Mouse (Mus musculus) lung, postnatal 0 days (tissue): Measurements from ENCODE around the gene Phgdh. TPM values are rescaled to one million over a fixed set of nuclear protein-coding genes. Genes with fewer than 3 reads are reported as not detected.

Experiments used
- ATAC-seq: fragments of 200-750 bp; cut with Nextera tagmentation; 2 replicates; pipeline ENCODE4 v1.8.0; 2017; ENCODE audit warnings: moderate library complexity
- DNase-seq: peaks from one replicate; pipeline ENCODE4 v3.0.0-alpha.2; 2016; ENCODE audit warnings: low spot score
- H3K27ac ChIP-seq: fragments of 300-500 bp; sonication (generic); 2 replicates; pipeline ENCODE4 v1.5.1; 2014; ENCODE audit warnings: antibody characterized with exemption, mild to moderate bottlenecking, low read length, mixed read lengths
- H3K27me3 ChIP-seq: fragments of 300-500 bp; sonication (generic); replicated peaks from 2 replicates; pipeline ENCODE4 v1.6.1; 2014; ENCODE audit warnings: low read length, mixed read lengths; ENCODE audit not compliant: insufficient read depth
- H3K36me3 ChIP-seq: fragments of 300-500 bp; sonication (generic); 2 replicates; pipeline ENCODE4 v1.6.1; 2014; ENCODE audit warnings: low read length, mixed read lengths; ENCODE audit not compliant: insufficient read depth
- H3K4me1 ChIP-seq: fragments of 300-500 bp; sonication (generic); 2 replicates; pipeline ENCODE4 v1.6.1; 2014; ENCODE audit warnings: antibody characterized with exemption, low read depth, low read length, mixed read lengths; ENCODE audit not compliant: insufficient read depth
- H3K4me2 ChIP-seq: fragments of 300-500 bp; sonication (generic); replicated peaks from 2 replicates; pipeline ENCODE4 v1.6.1; 2014; ENCODE audit warnings: low read depth, mild to moderate bottlenecking, low read length, moderate library complexity, mixed read lengths
- H3K4me3 ChIP-seq: fragments of 300-500 bp; sonication (generic); 2 replicates; pipeline ENCODE4 v1.5.1; 2014; ENCODE audit warnings: low read depth, low read length
- H3K9ac ChIP-seq: fragments of 300-500 bp; sonication (generic); replicated peaks from 2 replicates; pipeline ENCODE4 v1.6.1; 2014; ENCODE audit warnings: low read depth, mild to moderate bottlenecking
- H3K9me3 ChIP-seq: fragments of 300-500 bp; sonication (generic); 2 replicates; pipeline ENCODE4 v1.6.1; 2016; ENCODE audit warnings: low read length, mixed read lengths
- CTCF ChIP-seq: IDR thresholded peaks from 2 replicates; pipeline ENCODE4 v1.5.1; 2016; ENCODE audit warnings: antibody characterized with exemption, mild to moderate bottlenecking
- EP300 ChIP-seq: IDR thresholded peaks from 2 replicates; pipeline ENCODE4 v1.6.1; 2016; ENCODE audit warnings: antibody characterized with exemption, mild to moderate bottlenecking, control low read depth
- whole genome bisulfite sequencing: fragments of 180-500 bp; shearing (Covaris S2); extraction: QIAGEN DNeasy Blood & Tissue Kit; methylation state at CpG from one replicate; pipeline ENCODE4 v1.1.7; 2014; 5-methylcytosine and 5-hydroxymethylcytosine counted together
- polyA plus RNA-seq: library from polyadenylated mRNA; unstranded; fragments of >200 nt; fragmentation: Nextera tagmentation; extraction: Ambion mirVana; gene quantifications from 2 replicates; pipeline ENCODE4 v1.2.1, GENCODE M21; 2015

The Phgdh gene
- polyA plus RNA-seq, 1 experiment from 2014 or later: 12.1 TPM

DNA sequence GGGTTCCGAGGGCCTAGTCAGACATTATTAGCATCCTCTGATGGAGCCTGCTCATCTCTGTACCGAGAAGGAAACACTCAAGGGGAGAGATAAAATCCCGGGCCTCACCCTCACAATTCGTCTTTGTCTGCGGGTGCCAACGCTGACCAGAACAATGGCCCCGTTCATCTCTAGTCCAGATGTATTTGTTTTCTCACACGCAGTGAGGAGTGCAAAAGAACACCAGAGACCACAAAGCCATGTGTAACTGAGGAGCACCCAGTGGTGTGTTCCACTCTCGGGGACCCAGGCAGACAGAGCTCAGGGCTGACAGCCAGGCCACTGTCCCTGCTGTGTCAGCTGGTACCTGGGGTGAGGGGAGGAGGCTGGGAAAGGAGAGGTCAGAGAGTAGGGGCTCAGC is 15.6 kb downstream of the Phgdh start:
- WGBS: 50% methylated on average over 9 of the region's 9 CpGs
- no peak for TF ChIP-seq EP300
- no peak for TF ChIP-seq CTCF
- Histone ChIP-seq H3K4me3 (no peak overlapping the region), H3K27me3 (no peaks in the 10 kb centered on the region), H3K4me2 (no peak overlapping the region), H3K9ac (no peak overlapping the region), H3K4me1 (no peaks in the 10 kb centered on the region), H3K36me3 (no peaks in the 10 kb centered on the region), H3K27ac (no peak overlapping the region), H3K9me3 (no peaks in the 10 kb centered on the region)
- DNase-seq (no peak), ATAC-seq (no peak)

DNA sequence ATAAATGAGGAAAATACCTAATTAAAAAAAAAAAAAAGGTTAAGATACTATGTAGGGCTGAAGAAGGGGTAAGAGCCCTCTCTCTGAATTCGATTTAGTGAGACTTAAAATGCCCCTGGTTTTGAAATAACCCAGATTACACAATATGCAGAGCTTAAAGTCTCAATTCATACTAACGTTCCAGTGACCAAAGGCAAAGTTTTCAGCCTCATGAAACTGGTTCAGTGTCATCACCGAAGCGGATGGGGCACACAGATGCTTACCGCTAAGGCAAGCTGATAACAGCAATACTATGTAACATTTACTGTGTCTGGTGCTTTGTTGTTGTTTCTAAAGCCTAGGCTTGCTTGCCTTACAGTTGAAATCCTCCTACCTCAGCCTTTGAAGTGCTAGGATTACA is 17.6 kb downstream of the Phgdh start:
- WGBS: 90% methylated on average over 5 of the region's 5 CpGs
- ATAC-seq: no peak

DNA sequence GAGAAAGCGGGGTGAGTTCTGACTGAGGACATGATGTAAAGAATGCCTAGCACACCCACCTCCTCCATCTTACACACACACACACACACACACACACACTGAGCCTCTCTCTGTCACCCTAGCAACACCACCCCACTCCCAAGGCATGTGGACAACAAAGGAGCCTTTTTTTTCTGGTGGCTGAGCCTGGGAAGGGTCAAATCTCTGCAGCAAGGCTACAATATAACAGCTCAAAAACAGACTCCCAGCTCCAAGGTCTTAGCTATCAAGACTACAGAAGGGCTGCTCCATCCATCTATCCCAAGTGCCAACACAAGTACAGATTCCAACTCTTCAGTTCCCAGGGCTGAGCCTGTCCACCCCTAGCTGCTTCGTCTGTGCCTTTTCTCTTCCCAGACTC is 20.6 kb downstream of the Phgdh start:
- Histone ChIP-seq H3K4me3 (no peak overlapping the region), H3K4me2 (no peak overlapping the region), H3K4me1 (no peaks in the 10 kb centered on the region), H3K36me3 (no peaks in the 10 kb centered on the region), H3K9ac (no peak overlapping the region), H3K27me3 (no peaks in the 10 kb centered on the region), H3K27ac (no peak overlapping the region), H3K9me3 (no peaks in the 10 kb centered on the region)
- DNase-seq: no peak
- no peak for ATAC-seq
- WGBS: 51% methylated on average over 2 of the region's 2 CpGs
- TF ChIP-seq CTCF (no peak), EP300 (no peak)

More for the DNA sequence above, 17.6 kb downstream of the Phgdh start:
- no peak overlapping the region for H3K4me3 ChIP-seq
- no peak for TF ChIP-seq CTCF
- no peak for TF ChIP-seq EP300
- no peak overlapping the region for H3K27ac ChIP-seq
- H3K9me3 ChIP-seq: no peaks in the 10 kb centered on the region
- no peaks in the 10 kb centered on the region for H3K36me3 ChIP-seq
- no peaks in the 10 kb centered on the region for H3K4me1 ChIP-seq
- DNase-seq: no peak
- H3K27me3 ChIP-seq: no peaks in the 10 kb centered on the region
- no peak overlapping the region for H3K4me2 ChIP-seq
- no peak overlapping the region for H3K9ac ChIP-seq

DNA sequence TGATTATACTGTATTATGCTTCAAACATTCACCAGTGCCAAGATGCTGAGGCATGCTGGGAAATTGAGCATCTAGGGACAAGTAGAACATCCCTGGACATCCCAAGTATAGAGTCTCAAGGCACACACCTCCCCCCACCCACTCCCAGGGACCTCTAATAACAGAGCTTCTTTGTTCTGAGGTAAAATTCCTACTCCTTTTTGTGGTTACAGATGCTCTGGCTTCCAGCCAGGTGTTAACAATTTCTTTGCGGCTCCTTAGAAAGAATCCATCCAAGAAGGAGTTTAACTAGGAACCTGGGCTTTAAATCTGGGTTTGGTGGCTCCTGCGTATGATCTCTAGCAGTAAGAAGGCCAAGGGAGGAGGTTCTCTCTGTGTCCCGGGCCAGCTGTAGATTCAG is 22.6 kb downstream of the Phgdh start:
- no peaks in the 10 kb centered on the region for H3K36me3 ChIP-seq
- H3K4me2 ChIP-seq: no peak overlapping the region
- TF ChIP-seq EP300 (no peak), CTCF (no peak)
- no peaks in the 10 kb centered on the region for H3K4me1 ChIP-seq
- WGBS: 35% methylated on average over 3 of the region's 3 CpGs
- DNase-seq: peak; percentile 6
- H3K27ac ChIP-seq: no peak overlapping the region
- H3K9me3 ChIP-seq: no peaks in the 10 kb centered on the region
- no peaks in the 10 kb centered on the region for H3K27me3 ChIP-seq
- no peak for ATAC-seq
- no peak overlapping the region for H3K9ac ChIP-seq
- no peak overlapping the region for H3K4me3 ChIP-seq

DNA sequence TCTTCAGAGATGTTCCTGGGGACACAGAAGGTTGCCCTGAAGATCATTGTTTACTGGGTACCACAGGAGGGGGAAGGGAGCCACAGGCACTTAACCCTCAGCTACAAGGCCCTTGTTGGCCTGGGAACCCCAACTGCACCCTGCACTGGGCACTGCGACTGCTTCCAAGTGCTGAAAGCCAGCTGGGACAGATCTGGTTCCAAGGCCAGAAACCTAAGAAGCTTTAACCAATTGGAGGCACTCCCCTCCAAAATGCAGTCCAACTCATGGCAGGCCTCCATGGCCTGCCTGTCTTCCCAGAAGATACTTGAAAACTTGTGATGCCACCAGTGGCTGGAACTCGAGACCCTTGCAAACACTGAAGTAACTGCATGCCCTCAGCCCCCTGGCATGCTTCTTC is 24.6 kb downstream of the Phgdh start:
- Histone ChIP-seq H3K4me1 (no peaks in the 10 kb centered on the region), H3K36me3 (no peaks in the 10 kb centered on the region), H3K9me3 (no peaks in the 10 kb centered on the region), H3K9ac (no peak overlapping the region), H3K27me3 (no peaks in the 10 kb centered on the region), H3K4me3 (no peak overlapping the region), H3K4me2 (no peak overlapping the region), H3K27ac (no peak overlapping the region)
- ATAC-seq (no peak), DNase-seq (no peak)
- 68% methylated on average over 2 of the region's 2 CpGs for WGBS
- no peak for TF ChIP-seq EP300

DNA sequence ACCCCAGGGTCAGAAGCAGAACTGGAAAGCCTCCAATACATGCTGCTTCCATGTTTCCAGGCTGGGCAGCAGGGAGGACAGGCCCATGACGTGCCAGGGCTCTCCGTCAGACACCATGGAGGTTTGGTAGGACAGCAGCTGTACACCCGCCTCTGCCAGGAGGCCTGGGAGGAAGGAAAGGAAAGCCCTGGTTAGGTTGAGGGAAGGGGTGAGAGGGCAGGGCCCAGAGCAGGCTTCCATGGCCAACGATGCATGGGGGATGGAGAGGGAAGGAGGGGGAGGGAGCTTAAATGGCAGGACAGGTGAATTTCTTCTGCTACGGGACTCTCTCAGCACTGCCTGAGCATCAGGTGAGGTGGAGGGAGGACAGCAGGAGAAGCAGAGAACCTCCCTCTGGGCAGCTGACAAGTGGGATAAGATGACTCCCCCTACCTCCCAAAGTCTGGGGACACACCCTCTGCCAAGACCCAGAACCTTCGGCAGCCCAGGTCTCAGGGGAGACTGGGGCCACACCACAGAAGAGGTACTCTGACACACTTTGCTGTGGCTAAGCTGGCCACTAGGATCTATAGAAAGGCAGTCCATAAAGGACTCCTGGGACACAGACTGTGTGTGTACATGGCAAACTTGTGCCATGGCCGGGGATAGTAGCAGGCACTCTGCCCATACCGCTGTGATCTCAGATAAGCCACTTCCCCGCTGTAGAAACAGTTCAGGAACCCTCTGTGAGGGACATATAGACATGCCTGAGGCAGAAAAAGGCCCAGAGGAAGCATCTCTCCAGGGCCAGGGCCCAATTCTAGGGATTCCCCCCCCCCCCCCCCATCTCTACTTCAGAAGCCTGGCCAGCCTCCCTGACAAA is 26.3 kb downstream of the Phgdh start:
- H3K27ac ChIP-seq: no peak overlapping the region
- DNase-seq (no peak), ATAC-seq (no peak)
- H3K27me3 ChIP-seq: no peaks in the 10 kb centered on the region
- H3K4me1 ChIP-seq: no peaks in the 10 kb centered on the region
- no peak overlapping the region for H3K4me2 ChIP-seq
- WGBS: 77% methylated on average over 9 of the region's 9 CpGs
- H3K36me3 ChIP-seq: no peaks in the 10 kb centered on the region
- TF ChIP-seq CTCF: no peak
- no peak for TF ChIP-seq EP300
- H3K4me3 ChIP-seq: no peak overlapping the region
- H3K9ac ChIP-seq: no peak overlapping the region
- H3K9me3 ChIP-seq: no peaks in the 10 kb centered on the region
